Mouse (Mus musculus) myocyte (in vitro differentiated cells): Measurements from ENCODE around the gene Ttc28.

Experiments used
- MAX ChIP-seq: IDR thresholded peaks from one replicate; pipeline ENCODE4 v1.6.1; 2011; ENCODE audit warnings: low read depth, mild to moderate bottlenecking, control low read depth
- MYOG ChIP-seq, 3 experiments: IDR thresholded peaks; one replicate each; pipeline ENCODE4 v1.6.1; 2011; ENCODE audit warnings: control low read depth in 2 of 3, low read depth in 2 of 3, mild to moderate bottlenecking in 2 of 3; ENCODE audit not compliant: insufficient read length in 2 of 3, control insufficient read depth in 1 of 3, insufficient read depth in 1 of 3
- POLR2A ChIP-seq: IDR thresholded peaks from one replicate; pipeline ENCODE4 v1.6.1; 2011; ENCODE audit warnings: low read depth, mild to moderate bottlenecking, control low read depth, moderate library complexity; ENCODE audit not compliant: insufficient read length
- POLR2AphosphoS2 ChIP-seq: IDR thresholded peaks from one replicate; pipeline ENCODE4 v1.6.1; 2011; ENCODE audit warnings: low read depth, control low read depth; ENCODE audit not compliant: insufficient read length
- TCF12 ChIP-seq: IDR thresholded peaks from one replicate; pipeline ENCODE4 v1.6.1; 2011; ENCODE audit warnings: mild to moderate bottlenecking, control low read depth; ENCODE audit not compliant: poor library complexity, insufficient read depth, severe bottlenecking
- USF1 ChIP-seq: IDR thresholded peaks from one replicate; pipeline ENCODE4 v1.6.1; 2011; ENCODE audit warnings: low read depth, mild to moderate bottlenecking, control low read depth, moderate library complexity

DNA sequence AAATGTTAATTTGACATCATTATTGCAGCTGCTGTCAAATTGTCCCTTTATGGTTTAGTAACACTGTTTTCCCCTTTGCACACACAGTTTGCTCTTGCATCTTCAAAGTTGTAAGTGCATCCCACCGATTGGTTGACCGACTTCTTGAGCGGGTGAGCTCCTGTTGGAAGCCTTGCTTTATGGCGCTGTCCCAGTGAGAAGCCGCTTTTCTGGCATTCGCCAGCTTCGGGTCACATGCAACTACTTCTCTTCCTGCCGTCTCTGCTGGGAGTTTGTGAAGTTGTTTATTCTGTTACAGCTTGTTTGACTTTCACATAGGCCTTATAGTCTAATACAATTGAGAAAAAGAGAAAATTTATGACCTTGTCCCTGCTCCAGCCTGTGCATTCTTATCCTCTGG, 250.5 kb downstream of the Ttc28 start:
- no peak for TF ChIP-seq POLR2A
- no peak for TF ChIP-seq MAX
- TF ChIP-seq USF1: no peak
- no peak for TF ChIP-seq TCF12
- no peak for TF ChIP-seq POLR2AphosphoS2
- TF ChIP-seq MYOG (IDR thresholded peaks at IDR 0.05; ENCODE audit: control insufficient read depth in 1 of 3, insufficient read depth in 1 of 3, insufficient read length in 2 of 3, low read depth in 2 of 3): no peak
